Mouse (Mus musculus) cortical plate, adult 2 months (tissue): ENCODE results near the gene Slc22a17. TPM values are rescaled to one million over a fixed set of nuclear protein-coding genes. Genes with fewer than 3 reads are reported as not detected.

Source experiments
- H3K27ac ChIP-seq: fragments of 200-500 bp; 2 replicates; pipeline ENCODE4 v1.5.1; 2012; ENCODE audit warnings: low read length, control low read depth, inconsistent platforms; ENCODE audit not compliant: insufficient read depth
- H3K4me1 ChIP-seq: fragments of 200-500 bp; 2 replicates; pipeline ENCODE4 v1.6.1; 2011; ENCODE audit warnings: low read length; ENCODE audit not compliant: control insufficient read depth, insufficient read depth
- H3K4me3 ChIP-seq: fragments of 200-500 bp; 2 replicates; pipeline ENCODE4 v1.5.1; 2011; ENCODE audit warnings: mild to moderate bottlenecking, low read length, control low read depth; ENCODE audit not compliant: insufficient read depth
- CTCF ChIP-seq: fragments of 200-500 bp; IDR thresholded peaks from 2 replicates; pipeline ENCODE4 v1.5.1; 2011; ENCODE audit warnings: mild to moderate bottlenecking, control low read depth, low read length; ENCODE audit not compliant: insufficient read depth; ENCODE audit errors: extremely low read depth
- POLR2A ChIP-seq: fragments of 200-500 bp; IDR thresholded peaks from 2 replicates; pipeline ENCODE4 v1.6.1; 2011; ENCODE audit warnings: mild to moderate bottlenecking, low read length, control low read depth; ENCODE audit not compliant: insufficient read depth; ENCODE audit errors: extremely low read depth
- polyA plus RNA-seq: library from polyadenylated mRNA; depleted of rRNA; stranded (reverse); fragments of >200 nt; gene quantifications from 2 replicates; pipeline ENCODE4 v1.2.3, GENCODE M21; 2012; rRNA removed

Slc22a17 gene
- polyA plus RNA-seq, 1 experiment: 776 TPM

GRCm38 (mm10) chr14:54865626-54866025 is 47.3 kb downstream of the Slc22a17 start:
- Histone ChIP-seq H3K4me3 (no peak overlapping the region), H3K27ac (no peak overlapping the region), H3K4me1 (no peaks in the 10 kb centered on the region)
- TF ChIP-seq POLR2A (no peak), CTCF (no peak)

GRCm38 (mm10) chr14:54864313-54865036 is 48.5 kb downstream of the Slc22a17 start:
- no peak; the same call in 1 of the 2 replicates for TF ChIP-seq POLR2A
- TF ChIP-seq CTCF: no peak
- peak overlapping the region; percentile 85 for H3K4me3 ChIP-seq
- H3K27ac ChIP-seq: peak overlapping the region; percentile 66; the same call in 1 of the 2 replicates
- H3K4me1 ChIP-seq: no peaks in the 10 kb centered on the region

GRCm38 (mm10) chr14:54863501-54864312 is 49.2 kb downstream of the Slc22a17 start:
- Histone ChIP-seq H3K27ac (peak overlapping the region; percentile 66; the same call in 1 of the 2 replicates), H3K4me1 (no peaks in the 10 kb centered on the region), H3K4me3 (peak overlapping the region; percentile 85)
- TF ChIP-seq POLR2A: peak; percentile 84; the same call in 1 of the 2 replicates
- TF ChIP-seq CTCF: no peak

GRCm38 (mm10) chr14:54860511-54860910 is 52.4 kb downstream of the Slc22a17 start:
- Histone ChIP-seq H3K4me1 (peaks cover 2% of the 10 kb centered on the region; the same call in 1 of the 2 replicates), H3K27ac (no peak overlapping the region), H3K4me3 (no peak overlapping the region)
- TF ChIP-seq POLR2A: no peak
- peak; percentile 68 for TF ChIP-seq CTCF

- peaks cover 2% of the 10 kb centered on the region; the same call in 1 of the 2 replicates for H3K4me1 ChIP-seq
- TF ChIP-seq CTCF (no peak), POLR2A (no peak)
- no peak overlapping the region for H3K4me3 ChIP-seq
- no peak overlapping the region for H3K27ac ChIP-seq
These were observed 55.0 kb downstream of the Slc22a17 start for GRCm38 (mm10) chr14:54857891-54858290.

- H3K27ac ChIP-seq: no peak overlapping the region
- no peak overlapping the region for H3K4me3 ChIP-seq
- H3K4me1 ChIP-seq: peaks cover 2% of the 10 kb centered on the region; the same call in 1 of the 2 replicates
- TF ChIP-seq CTCF: no peak
- TF ChIP-seq POLR2A: no peak
These were observed 56.2 kb downstream of the Slc22a17 start for GRCm38 (mm10) chr14:54856703-54857102.

Other genes starting within 250 kb of the Slc22a17 start
- gene 1700123O20Rik, start 226.9 kb downstream of the Slc22a17 start, polyA plus RNA-seq: 35.1 and 37.9 TPM in 2 replicates
- gene Acin1, start 226.2 kb downstream of the Slc22a17 start, polyA plus RNA-seq: 169 and 194 TPM in 2 replicates
- gene Gm29776, start 214.3 kb downstream of the Slc22a17 start, polyA plus RNA-seq: 0.04 and 0.06 TPM in 2 replicates
- 0.09 TPM in 1 of 2 replicates, not detected in the other for gene Cebpe, start 201.0 kb downstream of the Slc22a17 start, polyA plus RNA-seq
- 51.3 and 54.7 TPM in 2 replicates for gene Slc7a8, start 131.2 kb downstream of the Slc22a17 start, polyA plus RNA-seq
- gene Rnf212b, start 99.0 kb downstream of the Slc22a17 start, polyA plus RNA-seq: not detected in 2 replicates
- 9.6 TPM in 2 replicates for gene Homez, start 42.2 kb downstream of the Slc22a17 start, polyA plus RNA-seq
- 15.7 and 16.1 TPM in 2 replicates for gene Ppp1r3e, start 35.6 kb downstream of the Slc22a17 start, polyA plus RNA-seq
- gene Bcl2l2, start 29.8 kb downstream of the Slc22a17 start, polyA plus RNA-seq: 109 and 115 TPM in 2 replicates
- gene Gm20521, start 29.7 kb downstream of the Slc22a17 start, polyA plus RNA-seq: 0.15 and 0.50 TPM in 2 replicates
- gene Pabpn1, start 20.6 kb downstream of the Slc22a17 start, polyA plus RNA-seq: 414 and 456 TPM in 2 replicates
- gene Efs, start 13.0 kb upstream of the Slc22a17 start, polyA plus RNA-seq: 7.5 and 8.2 TPM in 2 replicates
- gene Il25, start 19.6 kb upstream of the Slc22a17 start, polyA plus RNA-seq: 0.13 and 0.17 TPM in 2 replicates
- gene Cmtm5, start 23.1 kb upstream of the Slc22a17 start, polyA plus RNA-seq: 136 and 169 TPM in 2 replicates
- gene Myh6, start 53.8 kb upstream of the Slc22a17 start, polyA plus RNA-seq: 0.17 TPM in 1 of 2 replicates, not detected in the other
- not detected in 2 replicates for gene Gm17428, start 63.8 kb upstream of the Slc22a17 start, polyA plus RNA-seq
- gene Myh7, start 81.5 kb upstream of the Slc22a17 start, polyA plus RNA-seq: 29.0 and 34.8 TPM in 2 replicates
- 35.3 and 38.6 TPM in 2 replicates for gene Ngdn, start 102.3 kb upstream of the Slc22a17 start, polyA plus RNA-seq
- 13.0 and 13.1 TPM in 2 replicates for gene Zfhx2, start 179.2 kb upstream of the Slc22a17 start, polyA plus RNA-seq
- 13.8 and 14.5 TPM in 2 replicates for gene Thtpa, start 181.7 kb upstream of the Slc22a17 start, polyA plus RNA-seq
- 14.7 and 15.4 TPM in 2 replicates for gene Ap1g2, start 193.5 kb upstream of the Slc22a17 start, polyA plus RNA-seq
- 244 and 247 TPM in 2 replicates for gene Jph4, start 203.8 kb upstream of the Slc22a17 start, polyA plus RNA-seq